ENCODE assay signal across 8 mouse cellular contexts in the genomic region with DNA sequence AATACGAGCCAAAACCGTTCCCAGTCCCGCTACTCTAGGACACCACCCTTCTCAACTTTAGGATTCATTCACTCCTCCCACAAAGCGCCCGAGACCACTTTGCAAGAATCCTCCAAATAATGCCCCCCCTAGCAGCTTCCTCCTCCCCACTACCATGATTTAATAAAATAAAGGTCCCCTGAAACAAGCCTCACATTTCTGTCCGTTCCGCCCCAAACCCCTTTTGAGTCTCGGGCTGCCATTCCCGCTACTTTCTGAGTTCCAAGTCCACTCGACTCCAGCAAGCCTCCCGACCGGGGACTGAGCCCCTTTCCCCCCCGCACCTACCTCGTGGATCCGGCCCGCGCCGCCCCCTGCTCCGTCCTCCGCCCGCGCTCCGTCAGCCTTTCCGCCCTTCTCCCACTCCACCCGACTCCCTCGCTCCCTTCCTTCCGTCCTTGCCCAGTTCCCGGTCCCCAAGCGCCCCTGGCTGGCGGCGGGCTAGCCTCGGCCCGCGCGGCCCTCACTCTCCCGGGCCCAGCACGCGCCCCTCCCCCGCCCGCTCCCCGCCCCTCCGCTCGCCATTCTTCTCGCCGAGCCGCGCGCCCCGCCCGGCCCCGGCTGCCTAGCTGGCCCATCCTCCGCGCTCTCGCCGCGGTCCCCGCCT. TPM values are rescaled to one million over a fixed set of nuclear protein-coding genes. Genes with fewer than 3 reads are reported as not detected.
DNase-seq lines count a peak whose midpoint lies in the region; ATAC-seq and TF ChIP-seq lines count a peak whose summit lies in the region.

No protein-coding gene starts in this region.

- ATAC-seq in forebrain, embryonic 16.5 days: peak; percentile 81
- ATAC-seq in limb, embryonic 13.5 days (ENCODE audit: low FRiP score, low read depth): peak; percentile 85
- ATAC-seq in midbrain, embryonic 14.5 days (ENCODE audit: low FRiP score, low TSS enrichment): peak; percentile 87

- H3K4me2 ChIP-seq in forebrain, embryonic 16.5 days (ENCODE audit: low read length): peak overlapping the region; percentile 71
- H3K4me2 ChIP-seq in limb, embryonic 13.5 days (replicated peaks): peak overlapping the region; percentile 73
- H3K4me2 ChIP-seq in midbrain, embryonic 14.5 days (ENCODE audit: low read length): peak overlapping the region; percentile 86

- WGBS in cerebellum, adult 2 months: under 1% methylated on average over 54 of the region's 57 CpGs
- under 1% methylated on average over 41 of the region's 57 CpGs for WGBS in forebrain, embryonic 16.5 days
- whole genome bisulfite sequencing in limb, embryonic 13.5 days: 1% methylated on average over 51 of the region's 57 CpGs
- WGBS in midbrain, embryonic 14.5 days: under 1% methylated on average over 43 of the region's 57 CpGs

- peaks cover 5% of the 10 kb centered on the region; the same call in 1 of the 2 replicates for H3K4me1 ChIP-seq in cerebellum, adult 2 months (ENCODE audit: control insufficient read depth, insufficient read depth, low read length)
- H3K4me1 ChIP-seq in forebrain, embryonic 16.5 days (replicated peaks; ENCODE audit: control insufficient read depth, insufficient read depth, low read length): peaks cover 19% of the 10 kb centered on the region
- peaks cover 29% of the 10 kb centered on the region for H3K4me1 ChIP-seq in limb, embryonic 13.5 days
- H3K4me1 ChIP-seq in midbrain, embryonic 14.5 days (ENCODE audit: control insufficient read depth, insufficient read depth, low read length): peaks cover 12% of the 10 kb centered on the region

- H3K36me3 ChIP-seq in forebrain, embryonic 16.5 days (ENCODE audit: control insufficient read depth, insufficient read depth): 0 out of 2 replicates have a peak, but pooled peaks cover 1% of the 10 kb centered on the region
- H3K36me3 ChIP-seq in limb, embryonic 13.5 days: peaks cover 32% of the 10 kb centered on the region
- H3K36me3 ChIP-seq in midbrain, embryonic 14.5 days (ENCODE audit: control insufficient read depth, insufficient read depth, low read length): peaks cover 19% of the 10 kb centered on the region

- peak overlapping the region; percentile 89 for H3K9ac ChIP-seq in forebrain, embryonic 16.5 days (replicated peaks; ENCODE audit: low read depth, low read length)
- peak overlapping the region; percentile 97 for H3K9ac ChIP-seq in limb, embryonic 13.5 days
- H3K9ac ChIP-seq in midbrain, embryonic 14.5 days (replicated peaks; ENCODE audit: low read length): peak overlapping the region; percentile 94

- H3K4me3 ChIP-seq in cerebellum, adult 2 months (replicated peaks; ENCODE audit: insufficient read depth, low read depth, low read length): peak overlapping the region; percentile 87
- peak overlapping the region; percentile 76 for H3K4me3 ChIP-seq in forebrain, embryonic 16.5 days (replicated peaks; ENCODE audit: low read length)
- peak overlapping the region; percentile 88 for H3K4me3 ChIP-seq in limb, embryonic 13.5 days
- peak overlapping the region; percentile 93 for H3K4me3 ChIP-seq in midbrain, embryonic 14.5 days (replicated peaks; ENCODE audit: low read depth, low read length)

- H3K27me3 ChIP-seq in cerebellum, adult 2 months (ENCODE audit: control insufficient read depth, insufficient read depth, low read length): no peaks in the 10 kb centered on the region
- no peaks in the 10 kb centered on the region for H3K27me3 ChIP-seq in forebrain, embryonic 16.5 days (replicated peaks; ENCODE audit: control insufficient read depth, insufficient read depth, low read length)
- H3K27me3 ChIP-seq in limb, embryonic 13.5 days: no peaks in the 10 kb centered on the region
- no peaks in the 10 kb centered on the region for H3K27me3 ChIP-seq in midbrain, embryonic 14.5 days (ENCODE audit: control insufficient read depth, insufficient read depth, low read length)

- no peak for TF ChIP-seq POLR2A in cerebellum, adult 2 months (IDR thresholded peaks at IDR 0.05; ENCODE audit: borderline replicate concordance, insufficient read depth, low read length)

- no peak for DNase-seq in cerebellum, adult 2 months
- DNase-seq in cerebellum, adult 11-12 months: no peak
- DNase-seq in urinary bladder, adult 18-20 months (ENCODE audit: low spot score in 2 of 2): peak; percentile 37 to 75
- no peak for DNase-seq in urinary bladder, postnatal 25 days (ENCODE audit: low spot score)
- no peak for DNase-seq in midbrain, embryonic 14.5 days
- no peak for DNase-seq in layer of hippocampus, adult 11-12 months (ENCODE audit: low spot score)

- H3K9me3 ChIP-seq in forebrain, embryonic 16.5 days (ENCODE audit: control insufficient read depth, low read length): no peaks in the 10 kb centered on the region
- no peaks in the 10 kb centered on the region for H3K9me3 ChIP-seq in limb, embryonic 13.5 days
- H3K9me3 ChIP-seq in midbrain, embryonic 14.5 days (ENCODE audit: control insufficient read depth, low read length): no peaks in the 10 kb centered on the region

- H3K27ac ChIP-seq in cerebellum, adult 2 months (ENCODE audit: insufficient read depth, low read length): peak overlapping the region; percentile 77; the same call in 1 of the 2 replicates
- H3K27ac ChIP-seq in forebrain, embryonic 16.5 days (ENCODE audit: low read length): peak overlapping the region; percentile 91
- H3K27ac ChIP-seq in limb, embryonic 13.5 days: peak overlapping the region; percentile 95
- peak overlapping the region; percentile 95 for H3K27ac ChIP-seq in midbrain, embryonic 14.5 days (replicated peaks; ENCODE audit: low read depth, low read length)

- TF ChIP-seq CTCF in cerebellum, adult 2 months (IDR thresholded peaks at IDR 0.05; ENCODE audit: borderline replicate concordance, insufficient read depth, low read depth, low read length): no peak

RNA-seq across cellular contexts. Expression of a gene that starts 0.5 kb away (rescaled TPM):
- 24.7 and 26.3 TPM in 2 replicates for polyA plus RNA-seq in cerebellum, adult 2 months (2012; rRNA removed)
- polyA plus RNA-seq in forebrain, embryonic 16.5 days (2015; fragmentation: Nextera tagmentation; extraction: Ambion mirVana): 48.6 and 52.4 TPM in 2 replicates
- polyA plus RNA-seq in limb, embryonic 13.5 days (2015; fragmentation: Nextera tagmentation; extraction: Ambion mirVana): 68.4 and 69.9 TPM in 2 replicates
- polyA plus RNA-seq in midbrain, embryonic 14.5 days (2014; fragmentation: Nextera tagmentation; extraction: Ambion mirVana): 39.8 and 44.8 TPM in 2 replicates

RNA-seq across cellular contexts. Expression of a gene that starts 22.9 kb away (rescaled TPM):
- polyA plus RNA-seq in cerebellum, adult 2 months (2012; rRNA removed): 1.5 and 1.7 TPM in 2 replicates
- 0.96 and 1.7 TPM in 2 replicates for polyA plus RNA-seq in forebrain, embryonic 16.5 days (2015; fragmentation: Nextera tagmentation; extraction: Ambion mirVana)
- polyA plus RNA-seq in limb, embryonic 13.5 days (2015; fragmentation: Nextera tagmentation; extraction: Ambion mirVana): 0.15 and 0.25 TPM in 2 replicates
- 0.70 and 1.8 TPM in 2 replicates for polyA plus RNA-seq in midbrain, embryonic 14.5 days (2014; fragmentation: Nextera tagmentation; extraction: Ambion mirVana)

RNA-seq across cellular contexts. Expression of a gene that starts 42.6 kb away (rescaled TPM):
- 5.5 and 5.8 TPM in 2 replicates for polyA plus RNA-seq in cerebellum, adult 2 months (2012; rRNA removed)
- polyA plus RNA-seq in forebrain, embryonic 16.5 days (2015; fragmentation: Nextera tagmentation; extraction: Ambion mirVana): 2.8 and 4.8 TPM in 2 replicates
- polyA plus RNA-seq in limb, embryonic 13.5 days (2015; fragmentation: Nextera tagmentation; extraction: Ambion mirVana): 16.4 and 17.7 TPM in 2 replicates
- 3.5 and 3.9 TPM in 2 replicates for polyA plus RNA-seq in midbrain, embryonic 14.5 days (2014; fragmentation: Nextera tagmentation; extraction: Ambion mirVana)

Comparison
In these comparisons a context has a peak if more than half of its experiments do, and no peak if none do; other contexts are left out.
1. DNase-seq: peak in urinary bladder, adult 18-20 months (2 of 2); none in cerebellum, adult 2 months (0 of 2), cerebellum, adult 11-12 months (single experiment), urinary bladder, postnatal 25 days (single experiment), midbrain, embryonic 14.5 days (single experiment) and layer of hippocampus, adult 11-12 months (single experiment).
2. Peak in every context shown above with its lines, with median percentiles within 50 percentile points of each other: H3K27ac ChIP-seq, H3K4me3 ChIP-seq, ATAC-seq, H3K4me2 ChIP-seq and H3K9ac ChIP-seq.